Mouse (Mus musculus) thymus, adult 2 months (tissue): ENCODE data around the gene Slc35d3.

Source experiments
- CTCF ChIP-seq: fragments of 200-500 bp; IDR thresholded peaks from 2 replicates; pipeline ENCODE4 v1.5.1; 2012; ENCODE audit warnings: mild to moderate bottlenecking, control low read depth, low read length, moderate library complexity, borderline replicate concordance; ENCODE audit not compliant: control insufficient read depth, poor library complexity, insufficient read depth; ENCODE audit errors: extremely low read depth
- POLR2A ChIP-seq: fragments of 200-500 bp; IDR thresholded peaks from 2 replicates; pipeline ENCODE4 v1.6.1; 2012; ENCODE audit warnings: mild to moderate bottlenecking, low read length, control low read depth, moderate library complexity; ENCODE audit not compliant: control insufficient read depth, poor library complexity, insufficient read depth; ENCODE audit errors: extremely low read depth

- TF ChIP-seq POLR2A: no peak
- TF ChIP-seq CTCF: no peak
Measured at GRCm38 (mm10) chr10:19855597-19856306, 4.5 kb upstream of the Slc35d3 start.
